Mouse (Mus musculus): ENCODE results near the gene Parp6. TPM values are rescaled to one million over a fixed set of nuclear protein-coding genes. Genes with fewer than 3 reads are reported as not detected.

Gene Parp6
- 23.0 and 57.8 TPM in 2 replicates for total RNA-seq (2017)

DNA sequence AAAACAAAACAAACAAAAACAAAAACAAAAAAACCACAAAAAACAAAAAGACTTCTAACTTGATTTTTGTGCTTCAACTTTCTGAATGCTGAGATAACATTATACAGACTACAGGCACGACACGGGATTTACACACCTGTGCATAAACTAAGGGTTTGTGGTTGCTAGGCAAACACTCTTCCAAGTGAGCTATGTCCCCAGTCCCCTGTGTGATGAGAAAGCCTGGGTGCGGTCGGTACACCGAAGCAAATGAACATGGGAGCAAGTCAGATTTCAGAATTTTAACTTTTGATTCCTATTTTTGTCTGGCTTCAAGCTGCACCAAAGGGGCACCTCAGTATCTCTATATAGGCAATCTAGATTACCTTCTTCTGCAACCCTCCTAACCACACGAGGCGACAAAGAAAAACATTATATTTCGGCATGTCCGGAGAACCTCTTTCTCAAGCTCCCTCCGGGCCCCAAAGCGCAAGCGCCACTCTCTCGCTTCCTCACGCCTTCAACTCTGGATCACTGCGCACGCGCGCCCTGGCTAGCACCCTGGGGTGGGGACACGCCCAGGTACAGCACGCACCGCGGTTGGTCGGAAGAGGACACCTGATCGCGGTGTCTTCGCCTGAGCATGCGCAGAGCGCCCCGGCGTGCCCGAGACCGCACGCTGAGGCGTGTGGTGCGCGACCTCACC, at the start of gene Parp6:
Gene Parp6 (plus strand): TSS at position 663 of the 685 bp plus-strand sequence.
- ATAC-seq (replicated peaks; ENCODE audit: low read depth, poor library complexity, severe bottlenecking), result peak; percentile 97

DNA sequence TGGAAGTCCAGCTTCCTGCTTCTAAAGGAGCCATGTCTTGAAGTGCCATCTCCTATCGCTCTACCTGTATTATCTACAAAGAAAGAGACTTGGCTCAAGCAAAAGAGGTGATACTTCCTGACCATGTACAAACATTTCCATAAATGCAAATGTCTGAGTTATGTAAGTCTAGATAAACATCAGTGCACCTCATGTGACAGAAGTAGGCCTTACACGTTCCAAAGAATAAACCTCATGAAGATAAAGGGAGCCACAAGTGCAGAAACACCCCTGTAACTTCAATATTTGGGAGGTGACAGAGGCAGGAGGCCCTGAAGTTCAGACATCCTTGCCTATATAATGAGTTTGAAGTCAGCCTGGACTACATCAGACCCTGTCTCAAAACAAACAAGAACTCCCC, 45.2 kb upstream of the Parp6 start:
- no peak for ATAC-seq (replicated peaks; ENCODE audit: low read depth, poor library complexity, severe bottlenecking)

DNA sequence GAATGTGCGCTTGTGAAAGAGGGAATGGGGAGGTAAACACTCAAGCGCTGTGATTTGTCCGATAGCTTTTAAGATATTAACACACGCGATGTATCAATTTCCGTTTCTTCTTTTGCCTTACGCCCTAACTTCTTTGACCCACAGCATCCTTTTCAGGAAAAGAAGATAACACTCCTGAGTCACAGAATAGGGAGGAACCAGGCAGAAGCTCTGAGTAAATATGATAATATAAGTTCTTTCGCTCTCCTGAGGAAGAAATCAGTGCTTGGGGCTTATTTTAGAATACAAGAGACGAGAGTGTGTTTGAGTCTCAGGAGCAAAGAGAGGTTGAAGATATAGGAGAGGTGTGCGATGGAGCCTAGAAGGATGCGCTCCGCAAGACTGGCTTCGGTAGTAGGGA, 39.7 kb upstream of the Parp6 start:
- no peak for ATAC-seq (replicated peaks; ENCODE audit: low read depth, poor library complexity, severe bottlenecking)

DNA sequence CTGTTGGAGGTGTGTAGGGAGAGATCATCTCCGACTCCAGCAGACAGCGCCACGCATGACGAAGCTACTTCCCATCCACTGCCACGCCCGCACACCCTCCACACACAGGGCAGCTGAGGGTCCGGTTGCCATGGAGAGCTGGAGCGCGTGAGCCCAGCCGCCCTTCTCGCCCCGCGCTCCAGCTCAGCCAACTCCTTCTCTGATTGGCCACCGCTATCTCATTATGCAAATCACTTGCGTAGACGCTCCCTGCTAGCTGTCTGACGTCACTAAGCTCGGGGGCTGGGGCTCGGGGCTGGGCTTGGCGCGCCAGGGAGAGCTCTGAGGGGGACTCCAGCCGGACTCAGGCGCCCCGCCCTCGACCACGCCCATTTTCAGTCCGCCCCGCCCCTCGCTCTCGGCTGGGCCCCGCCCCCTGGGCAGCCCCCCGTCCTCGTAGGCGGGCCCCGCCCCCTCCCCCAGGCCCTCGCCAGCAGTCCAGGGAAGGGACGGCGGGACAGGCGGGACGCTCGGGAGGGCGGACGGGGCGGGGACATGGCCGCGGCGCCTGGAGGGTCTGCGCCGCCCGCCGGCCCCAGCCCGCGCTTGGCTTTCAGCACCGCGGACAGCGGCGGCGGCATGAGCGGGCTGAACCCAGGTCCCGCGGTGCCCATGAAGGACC, 39.1 kb upstream of the Parp6 start, which contains the start of gene Celf6:
Gene Celf6 (plus strand): TSS at position 74 of the 661 bp plus-strand sequence.
- peak; percentile 96 for ATAC-seq (replicated peaks; ENCODE audit: low read depth, poor library complexity, severe bottlenecking)

DNA sequence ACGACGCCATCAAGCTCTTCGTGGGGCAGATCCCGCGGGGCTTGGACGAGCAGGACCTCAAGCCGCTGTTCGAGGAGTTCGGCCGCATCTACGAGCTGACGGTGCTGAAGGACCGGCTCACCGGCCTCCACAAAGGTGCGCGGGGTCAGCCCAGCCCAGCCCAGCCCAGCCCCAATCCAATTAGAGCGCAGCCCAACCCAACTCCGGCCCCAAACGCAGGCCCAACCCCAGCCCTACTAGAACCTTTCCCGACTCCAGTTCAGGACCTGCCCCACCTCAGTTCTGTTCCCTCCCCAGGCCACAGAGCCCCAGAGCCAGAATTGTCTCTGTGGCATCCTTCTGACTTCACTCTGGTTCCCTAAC, 38.6 kb upstream of the Parp6 start:
- ATAC-seq (replicated peaks; ENCODE audit: low read depth, poor library complexity, severe bottlenecking), result no peak

DNA sequence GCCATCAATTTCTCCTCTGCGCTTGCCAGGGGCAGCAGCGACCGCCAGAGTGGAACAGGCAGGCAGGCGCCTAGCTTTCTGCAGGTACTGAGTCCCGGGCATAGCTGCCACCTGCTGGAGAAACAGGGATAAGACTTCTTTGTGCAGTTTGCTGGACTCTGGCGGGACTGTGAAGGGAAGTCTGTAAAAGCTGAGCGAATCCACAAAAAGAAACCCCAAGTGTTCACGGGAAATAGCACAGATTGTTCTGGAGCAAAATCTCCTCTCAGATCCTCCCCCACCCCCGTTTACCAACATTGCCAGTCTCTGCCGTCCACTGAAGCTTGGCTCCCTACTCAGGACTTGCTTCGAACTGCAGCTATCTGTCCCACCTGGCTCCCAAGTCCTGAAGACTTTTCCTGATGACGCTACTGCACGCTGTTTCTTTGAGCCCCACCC, 32.2 kb upstream of the Parp6 start:
- ATAC-seq (replicated peaks; ENCODE audit: low read depth, poor library complexity, severe bottlenecking), result peak; percentile 94

DNA sequence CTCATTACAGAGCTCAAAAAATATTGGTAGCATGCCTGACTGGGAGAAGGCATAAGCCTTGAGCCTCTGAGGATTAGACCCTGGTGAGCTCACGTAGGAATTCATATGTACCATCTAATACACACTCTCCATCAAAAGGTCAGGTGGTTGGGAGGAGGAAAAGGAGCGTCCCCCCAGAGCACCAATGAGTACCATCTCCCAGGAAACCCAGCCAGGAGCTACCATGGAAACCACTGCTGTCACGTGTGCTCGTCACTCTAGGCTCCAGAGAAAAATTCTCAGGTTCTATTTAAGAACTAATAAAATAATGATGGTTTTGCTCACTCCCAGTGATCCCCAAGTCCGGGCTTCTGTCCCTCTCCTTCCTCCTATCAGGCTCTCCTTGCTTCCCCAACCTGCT, 28.8 kb upstream of the Parp6 start:
- ATAC-seq (replicated peaks; ENCODE audit: low read depth, poor library complexity, severe bottlenecking), result no peak

DNA sequence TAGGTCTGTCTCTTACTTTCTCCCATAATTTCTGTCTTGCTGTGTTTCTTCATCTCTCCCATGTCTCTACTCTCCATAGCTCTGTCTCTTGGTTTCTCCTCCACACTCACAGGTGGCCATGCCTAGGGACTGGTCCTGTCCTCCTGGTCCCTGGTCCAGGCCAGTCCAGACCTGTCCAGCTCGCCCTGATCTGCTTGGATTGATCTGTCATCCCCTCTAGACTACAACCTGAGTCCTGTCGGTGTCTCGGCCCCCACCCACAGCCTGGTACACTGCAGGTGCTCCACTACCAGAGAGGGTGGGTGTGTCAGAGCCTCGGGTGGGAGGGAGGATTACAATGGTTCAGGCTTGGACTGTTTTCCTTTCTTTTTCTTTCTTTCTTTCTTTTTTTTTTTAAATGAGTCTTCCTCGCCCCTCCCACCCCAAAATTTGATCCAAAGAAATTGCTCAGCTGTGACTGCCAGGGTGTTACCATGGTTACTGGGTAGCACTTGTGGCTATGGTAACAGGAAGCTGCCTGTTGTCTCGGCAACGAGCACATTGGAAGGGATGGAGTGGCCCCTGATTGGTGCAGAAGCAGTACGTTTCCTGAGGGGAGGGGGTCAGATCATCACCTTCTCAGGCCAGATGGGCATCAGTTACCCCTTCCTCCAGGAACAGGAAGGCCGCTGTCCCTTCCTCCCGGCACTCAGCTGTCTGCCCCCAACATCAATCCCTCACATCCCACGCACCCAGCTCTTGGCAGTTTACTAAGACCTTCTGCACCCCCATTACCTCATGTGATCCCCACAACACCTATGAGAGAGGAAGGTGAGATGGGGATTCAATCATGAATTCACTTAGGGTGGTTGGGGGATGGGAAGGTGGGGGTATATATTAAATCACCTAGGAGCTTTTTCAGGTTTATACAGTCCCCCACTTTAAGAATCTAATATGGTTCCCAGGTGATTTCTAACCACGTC, 28.1 kb upstream of the Parp6 start:
- no peak for ATAC-seq (replicated peaks; ENCODE audit: low read depth, poor library complexity, severe bottlenecking)

DNA sequence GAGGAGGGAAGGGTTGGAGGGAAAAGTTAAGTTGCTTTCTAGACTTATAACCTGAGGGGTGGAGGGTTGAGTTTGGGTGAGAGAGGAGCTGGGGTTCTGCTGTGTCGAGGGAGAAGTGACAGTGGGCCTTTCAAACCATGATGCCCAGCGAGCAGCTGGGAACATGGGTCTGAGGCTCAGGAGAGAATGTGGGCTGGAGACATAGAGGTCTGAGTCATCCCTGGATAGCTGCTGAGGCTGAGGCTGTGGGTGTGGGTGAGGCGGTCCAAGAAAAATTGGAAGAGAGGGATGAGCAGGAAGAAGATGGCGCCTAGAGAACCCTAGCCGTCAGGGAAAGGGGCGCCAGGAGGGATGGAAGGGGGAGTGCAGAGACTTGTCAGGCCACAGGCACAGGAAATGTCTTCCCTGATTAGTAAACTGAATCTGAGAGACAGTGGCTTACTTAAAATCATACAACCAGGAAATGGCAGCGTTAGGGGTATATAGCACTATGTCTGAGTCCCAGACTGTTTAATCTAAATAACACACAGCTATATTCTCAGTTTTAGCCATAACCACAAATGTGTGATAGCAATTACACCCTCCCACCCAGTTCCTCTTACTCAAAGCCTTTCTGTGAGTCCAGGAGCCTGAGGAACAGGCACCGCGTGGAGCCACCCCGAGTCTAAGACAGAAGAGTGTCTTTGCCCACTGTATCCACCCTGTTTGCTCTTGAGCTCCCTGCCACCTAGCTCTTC, 27.2 kb upstream of the Parp6 start:
- ATAC-seq (replicated peaks; ENCODE audit: low read depth, poor library complexity, severe bottlenecking), result peak; percentile 83

DNA sequence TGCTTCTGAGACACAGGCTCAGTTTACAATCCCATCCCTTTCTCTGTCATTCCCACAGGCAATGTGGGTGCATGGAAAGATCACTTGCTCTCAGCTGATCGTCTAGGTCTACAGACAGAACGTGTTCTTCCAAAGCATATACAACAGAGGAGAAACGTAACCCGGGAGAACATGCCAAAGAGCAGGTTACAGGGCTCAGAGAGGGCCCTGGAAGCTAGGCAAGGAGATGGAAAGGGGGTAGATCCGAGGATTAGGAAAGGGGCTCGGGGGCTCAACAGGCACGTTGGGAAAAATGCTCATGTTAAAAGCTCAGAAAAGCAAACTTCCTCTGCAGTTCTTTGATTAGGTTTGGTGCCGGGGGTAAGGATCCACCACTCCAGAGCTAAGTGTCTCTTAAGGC, 15.4 kb upstream of the Parp6 start:
- ATAC-seq (replicated peaks; ENCODE audit: low read depth, poor library complexity, severe bottlenecking), result no peak

DNA sequence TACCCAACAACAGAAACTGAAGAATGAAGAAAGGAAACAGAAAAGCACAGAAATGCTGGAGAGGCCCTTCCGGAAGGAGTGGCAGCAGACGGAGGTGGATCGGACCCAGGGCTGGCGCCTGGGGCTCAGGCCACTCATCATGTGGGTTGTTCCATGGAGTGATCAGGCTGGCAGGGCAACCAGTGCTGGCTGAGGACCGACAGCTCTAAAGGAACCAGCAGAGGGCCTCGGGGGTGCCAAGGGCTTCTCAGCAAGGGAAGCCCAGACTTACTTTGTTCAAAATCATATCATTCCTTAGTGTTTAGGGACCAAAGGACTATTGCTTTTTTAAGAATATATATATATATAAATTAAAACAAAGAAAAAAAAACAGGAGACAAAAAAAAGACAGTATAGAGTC, 11.1 kb upstream of the Parp6 start:
- ATAC-seq (replicated peaks; ENCODE audit: low read depth, poor library complexity, severe bottlenecking), result no peak

DNA sequence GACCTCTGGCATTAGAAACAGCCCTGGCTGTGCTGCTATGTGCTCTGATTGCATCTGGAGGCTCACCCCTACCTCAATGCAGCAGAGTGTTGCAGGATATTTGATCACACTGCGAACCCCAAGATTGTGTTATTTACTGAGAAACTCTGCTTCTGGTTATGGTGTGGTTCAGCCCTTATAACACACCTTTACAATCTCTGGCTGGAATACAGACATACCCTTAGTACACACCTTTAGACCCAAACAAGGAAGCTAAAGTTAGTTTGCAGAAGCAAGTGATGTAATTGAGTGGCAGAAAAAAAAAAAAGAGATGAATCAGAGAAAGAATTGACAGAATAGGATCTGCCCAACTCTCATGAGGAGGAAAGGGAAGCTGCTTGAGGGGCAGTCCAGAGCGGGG, 6.1 kb upstream of the Parp6 start:
- ATAC-seq (replicated peaks; ENCODE audit: low read depth, poor library complexity, severe bottlenecking), result no peak

DNA sequence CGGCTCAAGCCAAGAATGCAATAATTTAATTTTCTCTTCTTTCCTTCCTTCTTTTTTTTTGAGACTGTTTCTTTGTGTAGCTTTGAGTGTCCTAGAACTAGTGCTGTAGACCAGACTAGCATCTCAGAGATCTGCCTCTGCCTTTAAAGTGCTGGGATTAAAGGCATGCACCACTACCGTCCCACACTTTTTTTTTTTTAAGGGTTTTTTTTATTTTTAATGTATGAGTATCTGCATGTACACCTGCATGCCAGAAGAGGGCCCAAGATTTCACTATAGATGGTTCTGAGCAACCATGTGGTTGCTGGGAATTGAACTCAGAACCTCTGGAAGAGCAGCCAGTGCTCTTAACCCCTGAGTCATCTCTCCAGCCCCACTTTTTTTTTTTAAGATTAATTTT, 1.3 kb upstream of the Parp6 start:
- ATAC-seq (replicated peaks; ENCODE audit: low read depth, poor library complexity, severe bottlenecking), result no peak

DNA sequence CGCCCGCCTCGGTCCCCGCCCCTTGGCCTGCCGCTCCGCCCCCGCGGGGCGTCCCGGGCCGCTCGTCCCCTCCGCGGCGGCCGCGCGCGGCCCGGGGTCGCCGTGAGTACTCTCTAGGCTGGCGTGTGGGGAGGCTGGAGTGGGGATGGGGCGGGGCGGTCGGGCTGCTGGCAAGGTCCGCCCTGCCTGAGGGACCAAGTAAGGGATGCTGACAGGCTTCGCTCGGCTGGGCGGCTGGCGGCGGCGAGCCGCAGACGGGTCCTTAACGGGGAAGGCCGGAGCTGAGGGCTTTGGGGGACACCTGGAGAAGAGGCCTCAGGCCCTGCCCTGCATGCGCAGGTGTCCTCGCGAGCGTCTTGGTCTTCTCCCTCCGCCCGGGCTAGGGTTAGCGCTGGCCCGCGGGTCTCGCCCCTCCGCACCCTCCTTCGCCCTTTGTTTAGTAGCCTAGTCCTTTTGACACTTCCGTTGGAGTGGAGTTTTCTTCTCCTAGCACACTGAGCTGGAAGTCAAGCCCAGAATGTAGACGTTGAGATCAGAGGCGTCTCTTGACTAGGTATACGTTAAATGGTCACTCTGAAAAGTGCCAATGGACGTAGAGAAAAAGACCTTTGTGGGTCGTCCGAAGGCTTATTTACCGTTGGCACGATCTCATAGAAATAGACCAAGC, 356 bp downstream of the Parp6 start:
- ATAC-seq (replicated peaks; ENCODE audit: low read depth, poor library complexity, severe bottlenecking), result peak; percentile 10; the same call in 1 of the 2 replicates

DNA sequence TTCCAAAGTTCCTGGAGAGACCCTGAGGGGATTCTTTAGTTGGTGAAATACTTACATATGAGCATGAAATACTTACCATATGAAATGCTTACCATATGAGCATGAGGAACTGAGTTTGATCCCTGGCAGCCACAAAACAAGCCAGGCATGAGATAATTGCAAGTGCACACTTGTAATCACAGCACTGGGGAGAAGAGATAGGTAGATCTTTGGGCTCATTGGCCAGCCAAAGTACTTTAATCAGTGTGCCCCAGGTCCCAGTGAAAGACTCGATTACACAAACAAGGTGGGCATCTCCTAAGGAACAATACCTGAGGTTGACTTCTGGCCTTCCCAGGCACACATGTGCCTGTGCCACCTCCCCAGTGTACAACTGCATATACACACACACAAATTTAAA, 21.3 kb downstream of the Parp6 start:
- ATAC-seq (replicated peaks; ENCODE audit: low read depth, poor library complexity, severe bottlenecking), result no peak

DNA sequence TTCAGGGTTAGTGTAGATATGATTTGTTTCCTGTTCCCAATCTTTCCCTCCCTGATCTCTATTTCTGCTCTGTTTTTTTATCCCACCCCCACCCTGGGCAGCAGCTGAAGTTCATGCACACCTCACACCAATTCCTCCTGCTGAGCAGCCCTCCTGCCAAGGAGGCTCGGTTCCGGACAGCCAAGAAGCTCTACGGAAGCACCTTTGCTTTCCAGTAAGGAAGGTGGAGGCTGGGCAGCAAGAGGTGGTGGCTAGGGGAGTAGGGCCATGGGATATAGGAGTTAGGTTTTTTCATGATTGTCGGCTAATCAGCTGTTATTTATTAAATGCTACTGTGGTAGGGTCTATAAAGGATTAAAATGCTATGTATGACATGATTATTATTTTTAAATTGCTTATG, 22.9 kb downstream of the Parp6 start:
- ATAC-seq (replicated peaks; ENCODE audit: low read depth, poor library complexity, severe bottlenecking), result no peak

DNA sequence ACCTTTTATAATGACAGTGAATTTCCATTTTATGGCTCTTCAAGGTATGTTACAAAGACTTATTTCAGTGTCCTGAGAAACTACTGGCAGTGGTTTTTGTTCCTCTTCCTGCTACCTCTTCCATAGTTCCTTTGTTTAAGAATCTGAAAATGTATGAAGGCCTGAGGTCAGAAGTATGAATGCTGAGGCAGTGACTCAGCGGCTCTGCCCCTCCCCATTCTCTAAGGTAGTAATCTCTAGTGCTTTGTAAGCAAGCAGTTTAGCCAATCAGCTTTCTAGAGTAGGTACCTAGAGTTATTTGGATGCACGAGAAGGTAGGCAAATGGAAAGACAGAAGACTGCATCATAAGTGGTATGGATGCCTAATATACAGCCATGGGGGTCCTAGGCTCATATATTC, 24.2 kb downstream of the Parp6 start:
- no peak for ATAC-seq (replicated peaks; ENCODE audit: low read depth, poor library complexity, severe bottlenecking)

DNA sequence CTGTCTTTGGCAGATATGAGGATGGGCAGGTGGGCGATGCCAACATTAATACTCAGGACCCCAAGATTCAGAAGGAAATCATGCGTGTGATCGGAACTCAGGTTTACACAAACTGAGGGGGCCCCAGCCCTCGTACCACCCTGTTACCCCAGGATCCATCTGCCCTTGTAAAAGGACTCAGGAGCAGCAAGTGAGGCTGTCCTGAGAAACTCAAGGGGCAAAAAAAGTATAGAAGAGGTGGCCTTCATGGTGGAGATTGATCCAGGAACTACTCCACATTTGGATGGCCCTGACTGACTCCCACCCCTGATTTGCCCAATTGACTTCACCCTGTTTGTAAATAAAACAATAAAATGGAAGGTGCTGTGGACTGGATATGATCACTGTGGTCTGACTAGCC, 32.8 kb downstream of the Parp6 start:
- no peak for ATAC-seq (replicated peaks; ENCODE audit: low read depth, poor library complexity, severe bottlenecking)

DNA sequence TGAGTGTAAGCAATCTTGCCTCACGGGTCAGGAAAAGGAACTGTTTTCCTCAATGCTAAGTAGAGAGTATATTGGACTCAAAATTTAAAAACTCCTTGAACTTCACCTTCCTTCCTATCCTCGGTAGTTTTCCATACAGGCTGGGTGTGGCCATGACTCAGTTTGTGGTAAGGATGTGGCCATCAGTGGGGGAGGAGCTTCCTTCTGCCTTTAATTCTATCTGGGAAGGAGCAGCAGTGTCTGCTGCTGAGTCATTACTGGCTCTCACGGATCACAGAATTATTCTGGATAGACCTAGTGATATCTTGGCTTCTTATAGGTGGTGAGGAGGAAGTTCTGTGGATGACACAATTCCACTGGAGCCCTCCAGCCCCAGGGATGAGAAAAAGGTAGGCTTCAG, 36.3 kb downstream of the Parp6 start:
- peak; percentile 34 for ATAC-seq (replicated peaks; ENCODE audit: low read depth, poor library complexity, severe bottlenecking)

Measured in common myeloid progenitor, adult 5-6 weeks (primary cell).